Mouse (Mus musculus): ENCODE measurements around the gene Cwc25.
"Not testable (repeated sequence)": the region's sequence is repeated elsewhere in the genome, so short reads cannot be mapped to it uniquely, and the experiment has no call there.

Gene Cwc25

GRCm38 (mm10) chr11:97734810-97735209, 31.5 kb downstream of the Cwc25 start:
- not testable (repeated sequence) for DNase-seq (ENCODE audit: low read depth in 1 of 2, low spot score in 2 of 2)

GRCm38 (mm10) chr11:97733689-97734088, 32.7 kb downstream of the Cwc25 start:
- no peak for DNase-seq (ENCODE audit: low read depth in 1 of 2, low spot score in 2 of 2)

- no peak for DNase-seq (ENCODE audit: low read depth in 1 of 2, low spot score in 2 of 2)
These were observed 37.6 kb downstream of the Cwc25 start for GRCm38 (mm10) chr11:97728730-97729129.

- no peak for DNase-seq (ENCODE audit: low read depth in 1 of 2, low spot score in 2 of 2)
These were observed 38.0 kb downstream of the Cwc25 start for GRCm38 (mm10) chr11:97728311-97728710.

- no peak for DNase-seq (ENCODE audit: low read depth in 1 of 2, low spot score in 2 of 2)
These were observed 42.6 kb downstream of the Cwc25 start for GRCm38 (mm10) chr11:97723709-97724108.

GRCm38 (mm10) chr11:97721338-97721737, 45.0 kb downstream of the Cwc25 start:
- no peak for DNase-seq (ENCODE audit: low read depth in 1 of 2, low spot score in 2 of 2)

- DNase-seq (ENCODE audit: low read depth in 1 of 2, low spot score in 2 of 2), result no peak
These were observed 47.3 kb downstream of the Cwc25 start for GRCm38 (mm10) chr11:97719041-97719440.

GRCm38 (mm10) chr11:97718281-97718860, 48.0 kb downstream of the Cwc25 start:
- peak in 1 of 2 experiments; percentile 51 for DNase-seq (ENCODE audit: low read depth in 1 of 2, low spot score in 2 of 2)

GRCm38 (mm10) chr11:97717369-97718280, 48.7 kb downstream of the Cwc25 start:
- no peak for DNase-seq (ENCODE audit: low read depth in 1 of 2, low spot score in 2 of 2)

GRCm38 (mm10) chr11:97716021-97716420, 50.3 kb downstream of the Cwc25 start:
- DNase-seq (ENCODE audit: low read depth in 1 of 2, low spot score in 2 of 2), result no peak

- DNase-seq (ENCODE audit: low read depth in 1 of 2, low spot score in 2 of 2), result no peak
These were observed 51.3 kb downstream of the Cwc25 start for GRCm38 (mm10) chr11:97714784-97715760.

GRCm38 (mm10) chr11:97714356-97714755, 52.0 kb downstream of the Cwc25 start:
- no peak for DNase-seq (ENCODE audit: low read depth in 1 of 2, low spot score in 2 of 2)

- no peak for DNase-seq (ENCODE audit: low read depth in 1 of 2, low spot score in 2 of 2)
These were observed 52.5 kb downstream of the Cwc25 start for GRCm38 (mm10) chr11:97713896-97714295.

- no peak for DNase-seq (ENCODE audit: low read depth in 1 of 2, low spot score in 2 of 2)
These were observed 54.1 kb downstream of the Cwc25 start for GRCm38 (mm10) chr11:97712286-97712685.

GRCm38 (mm10) chr11:97711200-97711900, 55.0 kb downstream of the Cwc25 start:
- DNase-seq (ENCODE audit: low read depth in 1 of 2, low spot score in 2 of 2), result no peak

- not testable (repeated sequence) for DNase-seq (ENCODE audit: low read depth in 1 of 2, low spot score in 2 of 2)
These were observed 56.3 kb downstream of the Cwc25 start for GRCm38 (mm10) chr11:97710067-97710466.

GRCm38 (mm10) chr11:97703039-97703826, 63.1 kb downstream of the Cwc25 start, which contains the start of gene Psmb3:
TSS of gene Psmb3 (plus strand) at chr11:97703399.
- DNase-seq (ENCODE audit: low read depth in 1 of 2, low spot score in 2 of 2), result peak; percentile 90 to 95

- DNase-seq (ENCODE audit: low read depth in 1 of 2, low spot score in 2 of 2), result peak; percentile 85 to 95
These were observed 64.0 kb downstream of the Cwc25 start for GRCm38 (mm10) chr11:97702393-97702745.

GRCm38 (mm10) chr11:97701581-97702392, 64.6 kb downstream of the Cwc25 start:
- no peak for DNase-seq (ENCODE audit: low read depth in 1 of 2, low spot score in 2 of 2)
